Mouse (Mus musculus) telencephalon, adult 2 months (tissue): Measurements from ENCODE around the gene Igsf3.
A peak's percentile ranks its signal among the peaks of the same experiment; 100 is the strongest.

ENCODE experiments used
- DNase-seq: peaks from one replicate; pipeline ENCODE4 v3.0.0-alpha.2; 2011; ENCODE audit warnings: low read depth, low spot score

The Igsf3 gene

DNA sequence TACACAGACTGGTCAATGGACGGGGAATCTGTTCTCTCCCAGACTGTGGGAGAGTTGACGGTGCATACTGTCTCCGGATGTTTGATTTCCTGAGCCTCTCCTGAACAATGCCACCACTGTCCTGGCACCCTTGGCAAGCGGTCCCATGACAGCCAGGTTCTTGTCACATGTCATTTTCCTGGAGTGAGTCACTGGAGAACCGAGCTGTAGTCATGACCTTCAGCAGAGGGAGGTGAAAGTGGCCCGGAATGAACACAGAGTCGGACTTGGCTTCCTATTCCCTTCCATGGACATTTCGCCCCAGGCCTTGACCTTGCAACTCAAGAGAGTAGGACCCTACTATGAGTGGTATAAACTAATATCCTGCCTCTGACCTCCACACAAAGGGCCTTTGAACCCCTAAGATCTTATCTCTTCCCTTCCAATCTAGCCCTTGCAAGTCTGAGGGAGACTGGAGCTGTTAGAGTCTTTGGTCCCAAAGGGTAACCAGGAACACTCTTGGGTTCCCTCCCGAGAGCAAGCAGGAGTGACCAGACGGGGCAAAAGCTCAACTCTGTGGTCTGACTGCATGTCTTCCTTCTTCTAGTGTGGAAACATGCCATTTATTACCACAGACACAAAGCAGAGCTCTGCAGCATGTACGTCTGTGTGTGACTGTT, 123.6 kb downstream of the Igsf3 start:
- DNase-seq = no peak

DNA sequence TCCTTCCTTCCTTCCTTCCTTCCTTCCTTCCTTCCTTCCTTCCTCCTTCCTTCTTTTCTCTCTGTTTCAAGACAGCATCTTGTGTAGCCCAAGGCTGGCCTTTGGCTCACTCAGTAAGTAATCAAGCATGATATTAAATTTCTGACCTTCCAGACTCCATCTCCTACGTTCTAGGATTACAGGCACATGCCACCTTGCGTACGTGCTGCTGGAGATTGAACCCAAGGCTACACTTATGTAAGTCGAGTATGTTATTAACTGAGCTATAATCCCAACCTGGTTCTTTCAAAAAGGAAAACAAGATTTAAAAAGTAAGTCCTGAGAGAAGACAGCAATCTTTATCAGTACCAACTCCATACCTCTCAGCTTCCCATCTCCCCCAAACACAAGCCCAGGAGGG, 124.7 kb downstream of the Igsf3 start:
- DNase-seq = no peak

DNA sequence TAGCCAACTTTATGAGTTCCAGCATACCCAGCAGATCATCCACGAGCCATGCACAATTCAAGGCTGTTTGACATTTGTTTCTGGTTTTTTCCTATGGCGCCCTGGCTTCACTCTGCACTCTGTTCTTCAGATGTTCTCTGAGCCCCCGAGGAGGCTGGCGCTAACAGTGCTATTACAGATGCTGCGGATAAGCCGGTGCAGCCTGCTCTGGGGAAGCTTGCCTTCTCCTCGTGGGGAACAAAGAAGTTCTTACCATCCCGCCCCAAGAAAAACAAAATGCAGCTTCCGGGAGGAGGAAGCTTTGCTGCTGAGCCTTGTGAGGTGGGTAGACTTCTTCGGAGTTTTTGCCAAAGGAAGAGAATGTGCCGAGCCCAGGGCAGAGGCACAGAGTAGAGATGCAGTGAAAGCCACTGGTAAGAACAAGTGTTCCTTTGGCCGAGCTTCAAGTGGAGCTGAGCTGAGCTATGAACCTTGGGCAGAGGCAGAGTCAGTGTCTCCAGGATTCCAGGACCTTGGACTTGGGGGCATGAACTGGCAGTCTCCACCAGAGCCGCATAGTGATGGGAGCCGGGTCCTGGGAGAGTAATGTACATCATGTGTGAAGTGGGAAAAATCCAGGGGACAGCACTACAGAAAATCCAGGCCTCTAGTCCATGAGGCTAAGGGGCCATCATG, 125.3 kb downstream of the Igsf3 start:
- DNase-seq = no peak

DNA sequence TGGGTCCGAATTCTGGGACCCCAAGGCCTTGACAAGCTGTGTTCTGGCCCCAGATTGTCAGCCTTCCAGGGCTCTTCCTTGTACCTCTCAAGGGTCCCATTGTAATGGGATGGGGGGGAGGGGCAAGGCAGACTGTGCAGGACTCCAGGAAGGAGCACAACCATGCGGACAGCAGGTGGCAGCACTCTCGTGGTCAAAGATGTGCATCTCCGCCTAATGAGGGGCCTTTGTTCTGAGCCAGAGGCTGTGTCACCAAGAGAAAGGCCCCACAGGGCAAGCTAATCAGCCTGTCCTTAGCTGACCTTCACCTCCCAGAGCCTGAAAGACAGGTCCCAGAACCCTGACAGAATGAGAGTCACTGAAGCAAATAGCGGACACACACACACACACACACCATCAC, 129.3 kb downstream of the Igsf3 start:
- DNase-seq = peak; percentile 71

DNA sequence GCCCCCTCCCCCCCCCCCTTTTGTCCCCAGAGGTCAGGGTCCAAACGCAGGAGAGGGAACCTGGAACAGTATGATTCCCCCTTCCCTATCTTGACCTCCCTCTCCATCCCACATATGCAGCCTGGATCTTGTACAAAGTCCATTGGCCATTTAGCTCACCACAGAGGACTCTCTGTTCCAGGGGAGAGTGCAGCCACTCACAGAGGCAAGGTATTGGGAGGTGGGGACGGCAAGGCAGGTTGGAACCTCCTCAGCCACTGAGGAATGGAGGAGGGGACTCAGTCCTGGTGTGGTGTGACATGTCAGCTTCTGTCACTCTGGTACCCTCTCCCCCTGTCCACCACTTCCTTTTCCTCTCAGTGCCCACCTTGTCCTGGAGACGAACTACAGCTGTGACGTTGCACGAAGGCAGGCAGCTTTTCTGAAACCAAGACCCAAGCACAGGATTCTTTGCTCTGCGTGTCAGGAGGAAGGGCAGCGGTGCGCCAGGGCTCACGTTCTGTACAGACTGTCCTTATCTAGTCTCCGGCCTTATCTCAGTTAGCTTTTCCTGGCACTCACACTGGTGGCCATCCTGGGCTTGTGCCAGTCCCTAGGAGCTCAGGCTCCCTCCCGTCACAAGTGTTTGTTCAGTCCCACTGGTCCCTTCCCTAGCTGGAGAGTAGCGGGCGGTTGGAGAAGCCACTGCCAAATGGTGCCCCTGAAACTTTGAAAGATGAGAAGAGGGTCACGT, 130.3 kb downstream of the Igsf3 start:
- DNase-seq = no peak

DNA sequence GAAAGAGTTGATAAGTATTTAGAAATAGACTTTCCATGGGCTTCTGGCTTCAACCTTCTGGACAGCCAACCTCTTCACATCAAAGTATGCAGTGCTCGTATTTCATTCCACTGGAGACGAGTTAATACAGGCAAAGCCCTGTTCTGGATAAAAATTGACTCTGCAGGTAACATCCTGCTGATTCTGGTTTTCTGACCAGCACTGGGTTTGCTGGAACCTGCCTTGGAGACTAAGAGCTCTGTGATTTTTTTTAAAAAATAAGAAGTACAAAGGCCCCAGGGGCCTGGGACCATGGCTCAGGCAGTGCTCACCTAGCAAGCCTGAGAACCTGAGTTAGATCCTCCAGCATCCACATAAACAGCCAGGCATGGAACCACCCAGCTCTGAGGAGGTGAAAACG, 130.9 kb downstream of the Igsf3 start:
- DNase-seq = no peak

DNA sequence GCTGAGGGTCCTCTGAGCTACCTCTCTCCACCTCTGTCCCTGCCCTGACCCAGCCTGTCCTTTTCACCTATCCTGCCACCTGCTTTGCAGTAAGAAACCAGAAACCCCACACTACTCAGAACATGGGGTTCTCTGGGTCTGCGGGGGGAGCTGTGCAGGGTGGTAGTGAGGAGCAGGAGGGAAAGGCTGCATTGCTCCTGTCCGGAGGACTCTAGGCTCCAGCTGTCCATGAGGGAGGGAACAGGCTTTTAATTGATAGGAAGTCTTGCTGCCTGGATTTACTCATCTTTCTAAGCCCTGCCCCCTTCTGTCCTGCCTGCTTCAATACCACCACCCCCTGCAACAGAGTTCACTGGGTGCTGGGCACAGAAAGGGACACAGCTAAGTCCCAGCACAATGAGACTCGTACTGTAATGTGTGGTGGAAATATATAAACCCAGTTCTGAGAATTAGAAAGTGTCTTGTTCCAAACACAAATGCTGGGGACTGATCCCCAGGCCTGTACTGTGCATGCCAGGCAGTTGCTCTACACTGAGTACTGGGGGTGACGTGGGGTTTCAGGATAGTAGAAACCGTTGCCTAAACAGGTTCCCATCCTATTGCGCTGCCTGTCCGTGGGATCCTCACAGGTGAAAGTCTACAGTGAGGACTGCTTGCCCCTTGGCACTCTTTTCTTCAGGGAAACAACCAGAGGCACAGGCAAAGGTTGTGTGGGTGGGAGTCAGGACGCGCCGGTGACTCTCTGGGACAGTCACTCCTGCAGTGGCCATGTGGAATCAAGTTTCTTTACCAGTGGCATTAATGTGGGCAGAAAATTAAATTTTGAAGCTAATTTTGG, 133.0 kb downstream of the Igsf3 start:
- no peak for DNase-seq

DNA sequence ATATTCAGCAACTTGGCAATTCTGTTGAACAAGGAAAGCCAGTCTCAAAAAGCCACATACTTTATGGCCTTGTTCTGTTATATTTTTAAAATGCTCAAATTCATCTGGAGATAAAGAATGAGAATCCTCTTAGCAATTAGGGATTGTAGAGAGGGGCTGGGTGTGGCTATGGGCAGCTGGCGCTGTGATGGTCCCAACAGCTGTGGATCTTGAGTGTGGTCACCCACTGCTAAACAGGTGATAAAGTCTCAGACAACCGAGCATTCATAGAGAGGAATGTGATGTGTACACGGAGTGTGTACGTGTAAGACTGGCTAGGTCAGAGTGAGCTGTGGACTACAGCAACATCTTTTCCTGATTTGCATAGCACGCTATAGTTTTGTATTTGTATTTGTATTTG, 133.7 kb downstream of the Igsf3 start:
- no peak for DNase-seq
